Mouse (Mus musculus): ENCODE data around the gene Atxn2.
"Not testable (repeated sequence)": the region's sequence is repeated elsewhere in the genome, so short reads cannot be mapped to it uniquely, and the experiment has no call there.

Atxn2 gene

GRCm38 (mm10) chr5:121834991-121835747 is 124.0 kb downstream of the Atxn2 start:
- peak; percentile 50 for DNase-seq (ENCODE audit: low read depth)

- peak; percentile 52 for DNase-seq (ENCODE audit: low read depth)
Measured at GRCm38 (mm10) chr5:121835949-121836691, 125.0 kb downstream of the Atxn2 start.

- DNase-seq (ENCODE audit: low read depth) = peak; percentile 95
Measured at GRCm38 (mm10) chr5:121836692-121837415, 125.7 kb downstream of the Atxn2 start.

GRCm38 (mm10) chr5:121837441-121838340 is 126.6 kb downstream of the Atxn2 start, which contains the start of gene Sh2b3:
Gene Sh2b3 (minus strand): TSS chr5:121837646.
- DNase-seq (ENCODE audit: low read depth) = peak; percentile 82

- peak; percentile 87 for DNase-seq (ENCODE audit: low read depth)
Measured at GRCm38 (mm10) chr5:121838341-121839127, 127.4 kb downstream of the Atxn2 start.

GRCm38 (mm10) chr5:121839128-121839473 is 128.0 kb downstream of the Atxn2 start:
- DNase-seq (ENCODE audit: low read depth) = peak; percentile 52

GRCm38 (mm10) chr5:121841516-121841915 is 130.4 kb downstream of the Atxn2 start:
- no peak for DNase-seq (ENCODE audit: low read depth)

GRCm38 (mm10) chr5:121841973-121842372 is 130.8 kb downstream of the Atxn2 start:
- no peak for DNase-seq (ENCODE audit: low read depth)

GRCm38 (mm10) chr5:121842665-121843118 is 131.6 kb downstream of the Atxn2 start:
- DNase-seq (ENCODE audit: low read depth) = peak; percentile 89

- no peak for DNase-seq (ENCODE audit: low read depth)
Measured at GRCm38 (mm10) chr5:121843138-121843905, 132.2 kb downstream of the Atxn2 start.

- DNase-seq (ENCODE audit: low read depth) = no peak
Measured at GRCm38 (mm10) chr5:121845361-121845760, 134.2 kb downstream of the Atxn2 start.

- no peak for DNase-seq (ENCODE audit: low read depth)
Measured at GRCm38 (mm10) chr5:121846322-121846721, 135.2 kb downstream of the Atxn2 start.

GRCm38 (mm10) chr5:121847269-121847668 is 136.1 kb downstream of the Atxn2 start:
- DNase-seq (ENCODE audit: low read depth) = not testable (repeated sequence)

- peak; percentile 74 for DNase-seq (ENCODE audit: low read depth)
Measured at GRCm38 (mm10) chr5:121848035-121848519, 136.9 kb downstream of the Atxn2 start.

- peak; percentile 93 for DNase-seq (ENCODE audit: low read depth)
Measured at GRCm38 (mm10) chr5:121848743-121849142, 137.6 kb downstream of the Atxn2 start, which contains the start of gene Pheta1. Gene Pheta1 (plus strand): TSS chr5:121848984.

GRCm38 (mm10) chr5:121849478-121850349 is 138.6 kb downstream of the Atxn2 start:
- DNase-seq (ENCODE audit: low read depth) = no peak

GRCm38 (mm10) chr5:121853368-121854051 is 142.4 kb downstream of the Atxn2 start:
- no peak for DNase-seq (ENCODE audit: low read depth)

- no peak for DNase-seq (ENCODE audit: low read depth)
Measured at GRCm38 (mm10) chr5:121854768-121855167, 143.6 kb downstream of the Atxn2 start.
